Mouse (Mus musculus): Measurements from ENCODE around the gene Pknox2.

Pknox2 gene

DNA sequence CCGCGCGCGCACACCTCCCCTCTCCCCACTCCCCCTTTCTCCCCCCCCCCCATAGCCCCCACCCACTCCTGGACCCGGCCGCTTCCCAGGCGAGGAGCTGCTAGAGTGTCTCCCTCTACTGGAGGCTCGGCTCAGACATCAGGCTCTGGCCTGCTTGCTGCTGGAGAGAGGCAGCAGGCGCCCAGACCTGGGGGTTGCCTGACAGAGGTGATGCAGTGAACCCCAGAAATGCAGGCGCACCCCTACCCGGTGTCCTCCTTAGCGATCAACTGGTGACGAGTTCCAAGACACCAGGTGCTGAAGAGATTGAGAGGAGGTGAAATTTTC, at the start of gene Pknox2:
TSS of gene Pknox2 (minus strand) at position 49 of the 327 bp plus-strand sequence.
- DNase-seq: peak; percentile 91

GRCm38 (mm10) chr9:37188024-37188423, 40.8 kb upstream of the Pknox2 start:
- DNase-seq: no peak

GRCm38 (mm10) chr9:37187407-37187806, 40.2 kb upstream of the Pknox2 start:
- DNase-seq: no peak

- no peak for DNase-seq
Measured at GRCm38 (mm10) chr9:37183176-37183575, 36.0 kb upstream of the Pknox2 start.

GRCm38 (mm10) chr9:37181596-37181995, 34.4 kb upstream of the Pknox2 start:
- DNase-seq: no peak

- DNase-seq: no peak
Measured at GRCm38 (mm10) chr9:37179596-37179995, 32.4 kb upstream of the Pknox2 start.

DNA sequence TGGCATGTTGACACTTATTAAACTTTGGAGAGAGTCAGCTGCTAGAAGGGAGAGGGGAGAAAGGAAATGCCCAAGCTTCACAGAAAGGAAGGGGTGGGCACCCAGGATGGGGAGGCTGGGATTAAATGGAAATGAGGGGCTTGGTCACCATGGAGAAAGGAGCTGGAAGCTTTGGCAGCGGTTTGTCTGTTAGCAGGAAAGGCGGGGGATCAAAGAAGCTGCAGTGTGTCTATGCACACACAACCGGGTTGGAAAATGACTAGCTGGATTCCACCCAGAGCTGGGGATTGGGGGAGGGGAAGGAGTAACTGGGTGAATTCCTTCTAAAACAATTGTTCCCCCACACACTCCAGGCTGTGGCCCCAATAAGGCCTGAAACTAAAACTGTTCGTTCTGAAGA, 31.7 kb upstream of the Pknox2 start:
- DNase-seq: peak; percentile 25

GRCm38 (mm10) chr9:37177551-37177950, 30.3 kb upstream of the Pknox2 start:
- no peak for DNase-seq

GRCm38 (mm10) chr9:37177107-37177506, 29.9 kb upstream of the Pknox2 start:
- peak; percentile 76 for DNase-seq

DNA sequence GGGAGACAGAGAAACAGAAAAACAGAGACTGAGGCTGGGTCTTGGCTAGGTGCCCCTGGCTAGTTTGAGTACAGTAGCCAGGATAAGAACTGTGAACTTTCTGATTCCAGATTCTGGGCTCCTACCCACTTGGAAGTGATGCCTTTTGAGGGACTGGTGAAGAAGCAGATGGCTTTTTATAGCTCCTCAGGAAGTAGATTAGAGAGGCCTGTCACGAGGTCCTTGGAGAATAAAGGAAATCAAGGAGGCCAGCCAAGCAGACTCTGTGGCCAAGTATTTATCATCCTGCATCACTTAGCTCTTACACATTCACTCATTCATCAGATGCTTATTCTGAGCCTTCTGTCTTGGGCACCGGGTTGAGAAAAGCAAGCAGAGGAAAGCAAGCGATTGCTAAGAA, 28.8 kb upstream of the Pknox2 start:
- no peak for DNase-seq

DNA sequence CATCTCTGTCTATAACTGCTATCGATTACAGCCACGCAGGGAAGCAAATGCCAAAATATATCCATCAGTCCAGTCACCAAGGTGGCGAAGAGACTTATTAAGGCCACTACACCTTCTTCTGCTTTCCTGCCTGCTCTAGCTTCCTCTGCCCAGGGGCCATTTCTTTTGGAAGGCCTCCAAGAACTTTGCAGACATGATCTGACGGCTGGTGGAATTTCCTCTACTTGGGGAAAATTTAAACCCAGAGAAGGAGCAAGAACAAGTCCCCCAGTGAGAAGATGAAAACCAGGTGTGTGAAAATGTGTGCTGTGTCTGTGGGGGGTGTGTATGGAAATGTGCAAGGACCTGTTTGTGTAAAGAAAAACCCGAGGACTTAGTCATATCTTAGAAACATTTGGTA, 26.2 kb upstream of the Pknox2 start:
- DNase-seq: no peak

GRCm38 (mm10) chr9:37166899-37167298, 19.7 kb upstream of the Pknox2 start:
- peak; percentile 11 for DNase-seq

DNA sequence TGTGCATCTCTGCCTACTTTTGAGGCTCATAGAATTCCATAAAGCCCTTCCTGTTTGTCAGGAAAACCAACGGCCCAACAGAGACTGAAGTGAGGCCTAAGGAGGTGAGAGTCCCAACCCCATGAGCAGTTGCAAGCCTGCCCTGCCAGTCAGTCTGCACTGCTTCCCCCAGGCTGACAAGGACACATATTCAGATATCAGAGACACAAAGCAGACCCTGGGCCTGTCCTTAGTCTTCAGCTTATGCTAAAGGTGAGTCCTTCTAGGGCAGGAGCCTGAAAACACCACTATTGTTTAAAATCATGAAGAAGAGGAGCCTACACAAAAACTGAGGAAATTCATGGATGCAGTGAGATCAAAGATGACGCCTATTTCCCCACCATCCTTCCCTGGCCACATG, 13.5 kb upstream of the Pknox2 start:
- DNase-seq: no peak

DNA sequence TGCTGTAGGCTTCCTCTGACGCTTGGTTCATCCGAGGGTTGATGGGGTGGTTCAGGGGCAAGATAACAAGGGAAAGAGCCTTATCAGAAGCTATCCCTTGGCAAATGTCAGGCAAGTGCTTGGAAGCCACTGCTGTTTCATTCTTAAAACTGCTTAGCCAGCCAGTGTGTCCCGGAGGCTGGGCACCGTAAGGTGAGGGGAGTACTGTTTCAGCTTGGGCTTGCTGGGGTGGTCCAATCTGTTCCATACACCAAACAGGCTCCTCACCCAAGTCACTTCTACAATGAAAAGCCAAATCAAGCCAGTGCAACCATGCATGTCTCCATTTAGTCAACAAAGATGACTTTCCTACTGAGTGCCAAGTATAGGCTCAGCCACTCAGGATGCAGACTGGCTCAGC, 679 bp upstream of the Pknox2 start:
- DNase-seq: no peak

- peak; percentile 82 for DNase-seq
Measured at GRCm38 (mm10) chr9:37146603-37147358, 426 bp downstream of the Pknox2 start.

GRCm38 (mm10) chr9:37146353-37146602, 929 bp downstream of the Pknox2 start:
- no peak for DNase-seq

- peak; percentile 62 for DNase-seq
Measured at GRCm38 (mm10) chr9:37145616-37146352, 1.4 kb downstream of the Pknox2 start.

DNA sequence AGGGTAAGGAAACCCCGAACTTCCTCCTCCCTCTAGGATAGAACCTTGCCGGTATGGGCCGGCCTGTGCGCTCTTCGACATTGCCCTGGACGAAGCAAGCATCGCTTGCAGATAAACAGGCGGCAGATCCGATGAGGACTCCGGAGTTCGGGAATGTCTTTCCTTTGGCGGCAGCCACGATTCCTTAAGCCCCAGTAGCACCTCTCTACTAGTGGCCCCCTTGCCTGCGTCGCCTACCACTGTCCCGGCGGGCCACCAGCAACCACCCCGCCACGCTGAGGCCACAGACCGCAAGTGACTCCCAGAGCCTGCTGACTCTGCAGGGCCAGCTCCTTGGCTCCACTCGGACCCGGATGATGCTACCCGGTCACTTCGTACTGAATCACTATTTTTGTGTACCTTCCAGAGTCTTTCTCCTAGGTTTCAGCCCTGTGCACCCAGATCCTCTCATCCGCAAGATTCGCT, 2.0 kb downstream of the Pknox2 start:
- peak; percentile 59 for DNase-seq

- no peak for DNase-seq
Measured at GRCm38 (mm10) chr9:37144696-37145095, 2.5 kb downstream of the Pknox2 start.

DNA sequence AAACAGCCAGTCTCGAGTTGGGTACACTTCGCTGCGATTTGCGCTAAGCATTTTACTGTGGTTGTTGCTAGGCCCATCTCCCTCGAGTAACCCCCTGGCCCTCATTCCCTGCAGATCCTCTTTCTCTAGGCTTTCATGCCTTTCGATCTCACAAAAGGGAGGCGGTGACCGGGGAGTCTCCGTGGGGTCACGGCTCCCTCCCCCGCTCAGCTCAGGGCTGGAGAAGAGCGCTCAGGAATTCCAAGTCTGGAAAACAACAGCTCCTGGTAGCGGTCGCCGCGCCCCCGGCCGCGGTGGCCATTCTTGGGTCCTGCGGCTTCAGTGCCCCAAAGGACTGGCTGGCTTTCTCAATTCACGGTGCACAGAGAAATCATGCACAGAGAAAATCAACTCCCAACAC, 3.0 kb downstream of the Pknox2 start:
- DNase-seq: peak; percentile 63

GRCm38 (mm10) chr9:37143046-37143931, 3.9 kb downstream of the Pknox2 start:
- DNase-seq: no peak

DNA sequence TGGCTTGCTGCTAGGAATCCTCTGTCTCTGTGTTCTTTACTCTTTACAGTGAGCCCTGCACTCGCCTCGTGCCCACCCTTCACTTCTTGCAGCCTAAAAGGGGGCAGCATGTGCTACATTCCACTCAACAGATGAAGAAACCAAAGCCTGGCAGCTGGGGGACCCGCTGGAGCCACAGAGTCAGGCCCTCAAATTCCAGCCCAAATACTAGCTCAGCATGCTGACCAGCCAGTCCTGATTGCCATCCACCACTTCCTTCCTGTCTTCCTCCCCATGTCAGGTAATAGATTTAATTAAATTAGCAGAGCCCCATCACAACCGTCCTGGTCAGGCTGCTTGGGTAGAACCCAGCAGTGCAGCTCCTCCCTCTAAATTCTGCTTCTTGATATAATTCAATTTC, 5.1 kb downstream of the Pknox2 start:
- no peak for DNase-seq

GRCm38 (mm10) chr9:37140464-37141181, 6.6 kb downstream of the Pknox2 start:
- no peak for DNase-seq
